7 mouse cellular contexts compared by ENCODE assay signal in genomic region chr7:122803839-122804496, GRCm38 (mm10).
DNase-seq lines count a peak whose midpoint lies in the region; ATAC-seq and TF ChIP-seq lines count a peak whose summit lies in the region.

No protein-coding gene starts in this region.

- H3K36me3 ChIP-seq in midbrain, postnatal 0 days (ENCODE audit: insufficient read depth, low read length): no peaks in the 10 kb centered on the region
- H3K36me3 ChIP-seq in midbrain, embryonic 15.5 days (replicated peaks): no peaks in the 10 kb centered on the region
- no peaks in the 10 kb centered on the region for H3K36me3 ChIP-seq in intestine, embryonic 16.5 days (ENCODE audit: control insufficient read depth, insufficient read depth, low read length)
- H3K36me3 ChIP-seq in stomach, embryonic 14.5 days (ENCODE audit: control insufficient read depth, insufficient read depth, low read length): no peaks in the 10 kb centered on the region

- DNase-seq in midbrain, postnatal 0 days (ENCODE audit: low spot score): peak; percentile 84
- DNase-seq in frontal cortex, postnatal 10 days (ENCODE audit: low spot score in 2 of 2): peak; percentile 38 to 41
- DNase-seq in left cerebral cortex, postnatal 4 days: peak; percentile 84
- no peak for DNase-seq in embryo, embryonic 10 days (ENCODE audit: low spot score)

- H3K9ac ChIP-seq in midbrain, postnatal 0 days (replicated peaks; ENCODE audit: low read length, poor library complexity, severe bottlenecking): no peak overlapping the region
- H3K9ac ChIP-seq in midbrain, embryonic 15.5 days: no peak overlapping the region
- H3K9ac ChIP-seq in intestine, embryonic 16.5 days (ENCODE audit: low read depth, low read length): no peak overlapping the region
- H3K9ac ChIP-seq in stomach, embryonic 14.5 days (replicated peaks; ENCODE audit: low read depth, low read length): no peak overlapping the region

- WGBS in midbrain, postnatal 0 days: 57% methylated on average over 9 of the region's 9 CpGs
- WGBS in midbrain, embryonic 15.5 days: 67% methylated on average over 9 of the region's 9 CpGs
- WGBS in intestine, embryonic 16.5 days: 38% methylated on average over 9 of the region's 9 CpGs
- WGBS in stomach, embryonic 14.5 days: 46% methylated on average over 9 of the region's 9 CpGs

- no peaks in the 10 kb centered on the region for H3K4me1 ChIP-seq in midbrain, postnatal 0 days (ENCODE audit: insufficient read depth, low read length)
- H3K4me1 ChIP-seq in midbrain, embryonic 15.5 days: 0 out of 2 replicates have a peak, but pooled peaks cover 3% of the 10 kb centered on the region
- 0 out of 2 replicates have a peak, but pooled peaks cover 2% of the 10 kb centered on the region for H3K4me1 ChIP-seq in intestine, embryonic 16.5 days (ENCODE audit: control insufficient read depth, insufficient read depth, low read length)
- 0 out of 2 replicates have a peak, but pooled peaks cover 2% of the 10 kb centered on the region for H3K4me1 ChIP-seq in stomach, embryonic 14.5 days (ENCODE audit: control insufficient read depth, insufficient read depth, low read length)

- intact Hi-C loops in left cerebral cortex, postnatal 4 days (cut with DNase I): no loop called here

- H3K27ac ChIP-seq in midbrain, postnatal 0 days (ENCODE audit: low read depth, low read length): no peak overlapping the region
- no peak overlapping the region for H3K27ac ChIP-seq in midbrain, embryonic 15.5 days
- H3K27ac ChIP-seq in intestine, embryonic 16.5 days (ENCODE audit: low read length): no peak overlapping the region
- no peak overlapping the region for H3K27ac ChIP-seq in stomach, embryonic 14.5 days (ENCODE audit: low read length)

- no peak; the same call in 1 of the 2 replicates for ATAC-seq in midbrain, postnatal 0 days (ENCODE audit: low FRiP score)
- ATAC-seq in midbrain, embryonic 15.5 days (replicated peaks): no peak
- peak; percentile 76 for ATAC-seq in intestine, embryonic 16.5 days
- peak; percentile 73; the same call in 1 of the 2 replicates for ATAC-seq in stomach, embryonic 14.5 days (ENCODE audit: insufficient number of reproducible peaks, insufficient read depth, low FRiP score, low read depth)

- TF ChIP-seq CTCF in midbrain, postnatal 0 days (IDR thresholded peaks at IDR 0.05): no peak

- H3K4me2 ChIP-seq in midbrain, postnatal 0 days (ENCODE audit: low read depth, low read length, poor library complexity, severe bottlenecking): no peak overlapping the region
- H3K4me2 ChIP-seq in midbrain, embryonic 15.5 days: no peak overlapping the region
- no peak overlapping the region for H3K4me2 ChIP-seq in intestine, embryonic 16.5 days (ENCODE audit: low read depth, low read length)
- no peak overlapping the region for H3K4me2 ChIP-seq in stomach, embryonic 14.5 days (replicated peaks; ENCODE audit: low read depth, low read length)

- H3K4me3 ChIP-seq in midbrain, postnatal 0 days (ENCODE audit: low read depth, low read length): no peak overlapping the region
- no peak overlapping the region for H3K4me3 ChIP-seq in midbrain, embryonic 15.5 days
- H3K4me3 ChIP-seq in intestine, embryonic 16.5 days (ENCODE audit: low read length): no peak overlapping the region
- no peak overlapping the region for H3K4me3 ChIP-seq in stomach, embryonic 14.5 days (ENCODE audit: low read depth, low read length)

- H3K9me3 ChIP-seq in midbrain, postnatal 0 days (ENCODE audit: low read length): no peaks in the 10 kb centered on the region
- H3K9me3 ChIP-seq in midbrain, embryonic 15.5 days: no peaks in the 10 kb centered on the region
- no peaks in the 10 kb centered on the region for H3K9me3 ChIP-seq in intestine, embryonic 16.5 days (ENCODE audit: control insufficient read depth, low read length)
- H3K9me3 ChIP-seq in stomach, embryonic 14.5 days (ENCODE audit: control insufficient read depth, low read depth, low read length): no peaks in the 10 kb centered on the region

- no peaks in the 10 kb centered on the region for H3K27me3 ChIP-seq in midbrain, postnatal 0 days (ENCODE audit: insufficient read depth, low read length)
- H3K27me3 ChIP-seq in midbrain, embryonic 15.5 days (replicated peaks): no peaks in the 10 kb centered on the region
- H3K27me3 ChIP-seq in intestine, embryonic 16.5 days (replicated peaks; ENCODE audit: control insufficient read depth, insufficient read depth, low read length): no peaks in the 10 kb centered on the region
- H3K27me3 ChIP-seq in stomach, embryonic 14.5 days (ENCODE audit: control insufficient read depth, insufficient read depth, low read length): no peaks in the 10 kb centered on the region

Comparison
In these comparisons a context has a peak if more than half of its experiments do, and no peak if none do; other contexts are left out.
1. ATAC-seq: peak in intestine, embryonic 16.5 days (single experiment) and stomach, embryonic 14.5 days (single experiment); none in midbrain, postnatal 0 days (single experiment) and midbrain, embryonic 15.5 days (single experiment).